Mouse (Mus musculus) liver, embryonic 12.5 days (tissue): Measurements from ENCODE around the gene Trip11. TPM values are rescaled to one million over a fixed set of nuclear protein-coding genes. Genes with fewer than 3 reads are reported as not detected.

Experiments used
- ATAC-seq: fragments of 200-750 bp; cut with Nextera tagmentation; 2 replicates; pipeline ENCODE4 v1.8.0; 2017; ENCODE audit warnings: moderate number of reproducible peaks, mild to moderate bottlenecking, moderate library complexity
- H3K27ac ChIP-seq: fragments of 300-500 bp; sonication (generic); 2 replicates; pipeline ENCODE4 v1.5.1; 2016; ENCODE audit warnings: mild to moderate bottlenecking
- H3K27me3 ChIP-seq: fragments of 300-500 bp; sonication (generic); replicated peaks from 2 replicates; pipeline ENCODE4 v1.6.1; 2016; ENCODE audit warnings: mild to moderate bottlenecking, moderate library complexity
- H3K36me3 ChIP-seq: fragments of 300-500 bp; sonication (generic); 2 replicates; pipeline ENCODE4 v1.6.1; 2016; ENCODE audit warnings: mild to moderate bottlenecking, moderate library complexity
- H3K4me1 ChIP-seq: fragments of 300-500 bp; sonication (generic); 2 replicates; pipeline ENCODE4 v1.6.1; 2016
- H3K4me2 ChIP-seq: fragments of 300-500 bp; sonication (generic); 2 replicates; pipeline ENCODE4 v1.6.1; 2016; ENCODE audit warnings: mild to moderate bottlenecking, moderate library complexity
- H3K4me3 ChIP-seq: fragments of 300-500 bp; sonication (generic); 2 replicates; pipeline ENCODE4 v1.5.1; 2016; ENCODE audit warnings: mild to moderate bottlenecking, moderate library complexity
- H3K9ac ChIP-seq: fragments of 300-500 bp; sonication (generic); 2 replicates; pipeline ENCODE4 v1.6.1; 2016; ENCODE audit warnings: mild to moderate bottlenecking, moderate library complexity
- H3K9me3 ChIP-seq: fragments of 300-500 bp; sonication (generic); replicated peaks from 2 replicates; pipeline ENCODE4 v1.6.1; 2016; ENCODE audit warnings: mild to moderate bottlenecking, moderate library complexity
- WGBS: fragments of 180-500 bp; shearing (Covaris S2); methylation state at CpG from one replicate; pipeline ENCODE4 v1.1.7; 2016; ENCODE audit not compliant: insufficient replicate concordance; 5-methylcytosine and 5-hydroxymethylcytosine counted together
- polyA plus RNA-seq: library from polyadenylated mRNA; unstranded; fragments of >200 nt; fragmentation: Nextera tagmentation; extraction: Ambion mirVana; gene quantifications from 2 replicates; pipeline ENCODE4 v1.2.1, GENCODE M21; 2016

The Trip11 gene
- polyA plus RNA-seq, 1 experiment from 2014 or later, result 12.8 TPM

DNA sequence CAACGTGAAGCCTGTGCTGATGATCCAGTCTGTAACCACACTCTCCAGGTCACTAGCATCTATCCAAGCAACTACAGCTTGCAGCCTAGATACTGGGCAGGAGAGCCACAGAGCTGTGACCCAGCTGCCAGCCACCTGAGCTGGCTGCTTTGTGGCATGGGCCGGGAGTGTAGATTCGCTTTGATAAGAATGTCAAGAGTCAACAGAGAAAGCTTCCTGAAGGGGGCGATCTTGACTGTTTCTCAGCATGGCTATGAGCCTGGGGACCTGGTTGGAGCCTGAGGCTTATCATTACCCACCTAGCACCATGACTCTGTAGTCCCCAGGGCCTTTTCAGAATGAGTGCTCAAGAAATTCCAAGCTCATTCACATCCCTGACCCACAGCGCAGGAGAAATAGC is 96.3 kb downstream of the Trip11 start:
- no peaks in the 10 kb centered on the region for H3K9me3 ChIP-seq
- peaks cover 53% of the 10 kb centered on the region for H3K27me3 ChIP-seq
- WGBS, result 25% methylated on average over 5 of the region's 5 CpGs
- ATAC-seq, result no peak
- no peak overlapping the region for H3K9ac ChIP-seq
- H3K36me3 ChIP-seq, result no peaks in the 10 kb centered on the region
- H3K4me3 ChIP-seq, result no peak overlapping the region
- H3K27ac ChIP-seq, result no peak overlapping the region
- H3K4me1 ChIP-seq, result peaks cover 13% of the 10 kb centered on the region; the same call in 1 of the 2 replicates
- no peak overlapping the region for H3K4me2 ChIP-seq

GRCm38 (mm10) chr12:101815796-101816195 is 97.3 kb downstream of the Trip11 start:
- no peak overlapping the region for H3K27ac ChIP-seq
- no peak overlapping the region for H3K4me3 ChIP-seq
- ATAC-seq, result no peak
- H3K27me3 ChIP-seq, result peaks cover 44% of the 10 kb centered on the region
- H3K4me2 ChIP-seq, result no peak overlapping the region
- H3K36me3 ChIP-seq, result no peaks in the 10 kb centered on the region
- WGBS, result 64% methylated on average over 6 of the region's 6 CpGs
- H3K4me1 ChIP-seq, result 0 out of 2 replicates have a peak, but pooled peaks cover 7% of the 10 kb centered on the region
- H3K9me3 ChIP-seq, result no peaks in the 10 kb centered on the region
- H3K9ac ChIP-seq, result no peak overlapping the region

- 60% methylated on average over 2 of the region's 2 CpGs for WGBS
- H3K4me3 ChIP-seq, result no peak overlapping the region
Measured at GRCm38 (mm10) chr12:101814423-101814822, 98.6 kb downstream of the Trip11 start.

DNA sequence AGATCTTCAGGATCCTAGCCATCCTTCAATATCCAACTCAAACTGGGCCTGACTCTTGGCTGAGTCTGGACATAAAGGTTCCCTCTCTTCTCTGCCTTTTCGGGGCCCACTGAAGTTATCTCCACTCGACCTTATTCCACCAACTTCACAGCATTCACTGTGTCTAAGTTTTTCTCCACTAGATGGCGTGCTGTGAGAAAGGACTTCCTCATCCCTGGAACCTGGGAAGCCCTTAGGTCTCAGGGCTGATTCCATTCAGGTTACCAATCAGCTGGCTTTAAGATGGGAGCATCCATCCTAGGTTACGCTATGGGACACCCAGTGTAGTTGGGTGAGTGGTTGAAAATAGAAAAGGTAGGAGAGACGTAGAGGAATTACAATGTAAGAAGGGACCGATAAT is 101.9 kb downstream of the Trip11 start:
- H3K4me2 ChIP-seq, result no peak overlapping the region
- H3K4me1 ChIP-seq, result no peaks in the 10 kb centered on the region
- no peaks in the 10 kb centered on the region for H3K36me3 ChIP-seq
- 54% methylated on average over 6 of the region's 6 CpGs for WGBS
- no peak overlapping the region for H3K27ac ChIP-seq
- no peaks in the 10 kb centered on the region for H3K9me3 ChIP-seq
- H3K4me3 ChIP-seq, result no peak overlapping the region
- no peak for ATAC-seq
- H3K27me3 ChIP-seq, result no peaks in the 10 kb centered on the region
- no peak overlapping the region for H3K9ac ChIP-seq

More at GRCm38 (mm10) chr12:101814423-101814822, 98.6 kb downstream of the Trip11 start:
- no peaks in the 10 kb centered on the region for H3K36me3 ChIP-seq
- no peaks in the 10 kb centered on the region for H3K9me3 ChIP-seq
- H3K27ac ChIP-seq, result no peak overlapping the region
- 0 out of 2 replicates have a peak, but pooled peaks cover 5% of the 10 kb centered on the region for H3K4me1 ChIP-seq
- H3K9ac ChIP-seq, result no peak overlapping the region
- H3K27me3 ChIP-seq, result peaks cover 30% of the 10 kb centered on the region
- no peak for ATAC-seq
- no peak overlapping the region for H3K4me2 ChIP-seq

DNA sequence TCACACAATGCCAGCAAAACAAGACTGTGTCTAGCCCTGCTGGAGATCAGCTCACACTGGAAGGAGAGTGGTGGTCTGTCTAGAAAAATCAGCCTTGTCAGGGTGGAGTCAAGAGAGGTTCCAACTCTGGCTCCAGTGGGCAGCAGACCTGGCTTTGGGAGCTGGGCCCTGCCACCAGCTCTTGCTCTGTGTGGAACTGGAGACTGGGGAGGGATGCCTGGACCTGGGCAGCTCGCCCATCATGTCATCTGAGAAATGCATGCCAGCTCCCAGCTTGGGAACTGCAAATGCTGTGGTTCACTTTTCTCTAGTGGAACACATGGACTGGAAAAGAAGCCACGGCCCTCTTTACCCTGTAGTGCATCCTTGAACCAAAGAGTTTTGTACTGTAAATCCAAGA is 102.6 kb downstream of the Trip11 start:
- ATAC-seq, result no peak
- WGBS, result 31% methylated on average over 2 of the region's 2 CpGs
- Histone ChIP-seq H3K4me3 (no peak overlapping the region), H3K4me1 (no peaks in the 10 kb centered on the region), H3K27ac (no peak overlapping the region), H3K36me3 (no peaks in the 10 kb centered on the region), H3K9me3 (no peaks in the 10 kb centered on the region), H3K9ac (no peak overlapping the region), H3K4me2 (no peak overlapping the region), H3K27me3 (no peaks in the 10 kb centered on the region)

DNA sequence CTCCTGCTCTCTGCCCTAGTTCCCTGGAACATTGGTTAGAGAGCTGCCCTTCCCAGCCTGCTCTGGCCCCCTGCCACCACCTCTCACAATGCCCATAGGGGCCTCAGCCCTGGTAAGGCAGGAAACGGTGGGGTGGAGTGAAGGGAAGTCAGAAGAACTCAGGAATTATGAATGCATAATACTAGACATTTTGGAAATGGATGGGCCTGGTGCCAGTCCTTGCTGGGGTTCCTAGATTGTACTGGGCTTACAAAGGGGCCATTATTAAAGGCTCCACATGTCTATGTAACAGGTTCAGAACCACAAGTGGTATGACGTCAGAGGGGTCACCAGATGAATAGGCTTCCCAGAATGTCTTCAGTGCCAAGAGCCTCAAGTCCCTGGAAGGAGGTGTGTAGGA is 105.7 kb downstream of the Trip11 start:
- Histone ChIP-seq H3K36me3 (no peaks in the 10 kb centered on the region), H3K4me1 (no peaks in the 10 kb centered on the region), H3K27ac (no peak overlapping the region), H3K27me3 (no peaks in the 10 kb centered on the region), H3K9me3 (no peaks in the 10 kb centered on the region), H3K4me2 (no peak overlapping the region), H3K9ac (no peak overlapping the region), H3K4me3 (no peak overlapping the region)
- no peak for ATAC-seq
- 68% methylated on average over 2 of the region's 2 CpGs for WGBS

- Histone ChIP-seq H3K9ac (no peak overlapping the region), H3K4me1 (no peaks in the 10 kb centered on the region), H3K27ac (no peak overlapping the region), H3K36me3 (no peaks in the 10 kb centered on the region), H3K4me3 (no peak overlapping the region), H3K9me3 (no peaks in the 10 kb centered on the region), H3K4me2 (no peak overlapping the region), H3K27me3 (no peaks in the 10 kb centered on the region)
- no peak for ATAC-seq
- WGBS, result 39% methylated on average over 3 of the region's 3 CpGs
Measured at GRCm38 (mm10) chr12:101802445-101802844, 110.6 kb downstream of the Trip11 start.

DNA sequence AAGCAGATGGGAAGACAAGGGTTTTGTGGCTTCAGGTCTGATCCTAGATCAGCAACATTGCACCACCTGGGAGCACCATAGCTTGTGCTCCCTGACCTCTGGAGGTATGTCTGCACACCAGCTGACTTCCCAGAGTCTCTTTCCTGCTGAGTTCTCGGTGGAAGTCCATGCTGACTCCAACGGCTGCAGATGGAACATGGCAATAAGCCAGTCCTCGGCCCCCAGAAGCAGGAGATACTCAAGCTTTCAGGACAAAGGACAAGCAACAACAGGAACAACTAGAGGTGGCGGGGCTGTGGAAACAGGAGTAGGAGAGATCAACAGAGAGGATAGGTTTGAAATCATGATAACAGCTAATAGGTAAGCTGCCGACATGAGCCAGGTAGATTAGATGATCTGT is 111.3 kb downstream of the Trip11 start:
- WGBS, result 52% methylated on average over 5 of the region's 5 CpGs
- no peak for ATAC-seq
- H3K4me1 ChIP-seq, result no peaks in the 10 kb centered on the region
- no peak overlapping the region for H3K27ac ChIP-seq
- no peak overlapping the region for H3K4me3 ChIP-seq
- no peak overlapping the region for H3K9ac ChIP-seq
- H3K4me2 ChIP-seq, result no peak overlapping the region
- no peaks in the 10 kb centered on the region for H3K9me3 ChIP-seq
- H3K36me3 ChIP-seq, result no peaks in the 10 kb centered on the region
- no peaks in the 10 kb centered on the region for H3K27me3 ChIP-seq

DNA sequence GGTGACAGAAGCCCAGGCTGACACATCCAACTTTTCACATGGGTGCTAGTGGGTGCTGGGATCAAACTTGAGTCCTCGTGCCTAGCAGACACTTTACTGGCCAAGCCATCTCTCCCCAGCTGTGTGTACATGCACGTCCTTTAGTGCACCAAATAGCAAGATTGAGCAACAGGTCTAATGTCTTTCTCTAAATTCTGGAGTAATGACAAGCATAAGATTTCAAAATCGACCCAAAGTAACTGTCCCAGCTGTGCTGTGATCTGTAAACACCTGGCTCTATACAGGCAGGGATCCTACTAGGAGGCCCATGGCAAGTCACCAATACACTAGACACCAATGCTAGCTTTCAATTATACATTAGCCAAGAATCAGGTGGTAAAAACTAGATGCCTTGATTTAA is 112.0 kb downstream of the Trip11 start:
- Histone ChIP-seq H3K27me3 (no peaks in the 10 kb centered on the region), H3K36me3 (no peaks in the 10 kb centered on the region), H3K4me3 (no peak overlapping the region), H3K27ac (no peak overlapping the region), H3K9me3 (no peaks in the 10 kb centered on the region), H3K4me1 (no peaks in the 10 kb centered on the region), H3K9ac (no peak overlapping the region), H3K4me2 (no peak overlapping the region)
- ATAC-seq, result no peak
- 57% methylated on average over 3 of the region's 3 CpGs for WGBS

DNA sequence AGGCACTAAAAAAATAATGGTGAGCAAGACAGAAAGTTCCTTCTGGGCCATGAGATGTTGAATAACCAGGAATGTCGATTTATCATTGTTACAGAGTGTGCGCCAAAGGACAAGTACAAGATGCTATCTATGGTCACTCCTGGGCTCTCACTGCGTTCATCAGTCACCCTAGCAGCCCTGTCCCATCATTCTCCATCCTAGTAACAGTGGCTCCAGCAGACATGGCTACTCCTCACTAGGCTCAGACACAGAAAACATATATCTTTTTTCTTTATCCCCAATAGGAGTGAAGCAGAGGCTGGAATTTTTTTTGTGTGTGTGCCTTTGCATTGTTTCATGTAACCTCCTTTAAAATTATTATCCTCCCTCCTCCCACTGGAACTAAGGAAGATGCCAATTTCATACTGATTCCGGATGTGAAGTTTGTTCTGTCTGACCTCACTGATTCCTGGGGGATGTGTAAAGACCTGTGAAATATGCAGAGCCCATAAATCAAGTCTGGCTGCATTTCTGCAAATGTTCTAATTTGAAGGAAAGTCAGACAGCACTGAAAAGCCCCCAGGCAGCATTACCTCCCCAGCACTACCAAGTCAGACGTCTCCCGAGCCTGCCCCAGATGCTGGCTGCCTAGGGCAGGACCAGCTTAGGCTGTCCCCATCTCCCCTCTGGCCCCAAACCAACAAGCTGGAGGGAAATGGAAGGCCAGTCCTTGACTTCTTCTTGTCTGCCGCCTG is 114.7 kb downstream of the Trip11 start:
- no peak for ATAC-seq
- no peaks in the 10 kb centered on the region for H3K36me3 ChIP-seq
- WGBS, result 61% methylated on average over 7 of the region's 7 CpGs
- no peaks in the 10 kb centered on the region for H3K4me1 ChIP-seq
- no peak overlapping the region for H3K4me3 ChIP-seq
- H3K27me3 ChIP-seq, result no peaks in the 10 kb centered on the region
- H3K9ac ChIP-seq, result no peak overlapping the region
- no peak overlapping the region for H3K4me2 ChIP-seq
- no peaks in the 10 kb centered on the region for H3K9me3 ChIP-seq
- no peak overlapping the region for H3K27ac ChIP-seq

DNA sequence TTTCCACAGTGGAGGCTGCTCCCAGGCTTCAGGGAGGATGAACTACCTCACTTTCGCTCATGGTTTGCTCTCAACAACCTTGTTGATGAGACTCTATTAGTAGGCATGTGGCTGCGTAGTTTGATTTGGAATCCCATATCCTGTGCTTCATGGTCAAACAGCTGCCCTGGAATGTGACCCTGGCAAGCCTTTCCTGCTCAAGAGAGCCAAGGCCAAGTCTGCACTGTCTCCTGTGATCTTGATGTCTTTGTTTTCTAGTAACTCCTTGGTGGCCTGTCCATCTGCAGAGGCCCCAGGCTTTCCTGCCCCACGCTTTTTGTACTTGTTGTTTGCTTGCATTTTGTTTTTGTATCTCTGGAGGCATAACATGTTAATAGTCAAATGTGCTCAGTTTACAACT is 118.6 kb downstream of the Trip11 start:
- H3K27ac ChIP-seq, result no peak overlapping the region
- no peak overlapping the region for H3K9ac ChIP-seq
- no peak for ATAC-seq
- no peaks in the 10 kb centered on the region for H3K4me1 ChIP-seq
- WGBS, result 65% methylated on average over 3 of the region's 3 CpGs
- H3K4me2 ChIP-seq, result no peak overlapping the region
- H3K4me3 ChIP-seq, result no peak overlapping the region
- no peaks in the 10 kb centered on the region for H3K9me3 ChIP-seq
- H3K36me3 ChIP-seq, result no peaks in the 10 kb centered on the region
- no peaks in the 10 kb centered on the region for H3K27me3 ChIP-seq

DNA sequence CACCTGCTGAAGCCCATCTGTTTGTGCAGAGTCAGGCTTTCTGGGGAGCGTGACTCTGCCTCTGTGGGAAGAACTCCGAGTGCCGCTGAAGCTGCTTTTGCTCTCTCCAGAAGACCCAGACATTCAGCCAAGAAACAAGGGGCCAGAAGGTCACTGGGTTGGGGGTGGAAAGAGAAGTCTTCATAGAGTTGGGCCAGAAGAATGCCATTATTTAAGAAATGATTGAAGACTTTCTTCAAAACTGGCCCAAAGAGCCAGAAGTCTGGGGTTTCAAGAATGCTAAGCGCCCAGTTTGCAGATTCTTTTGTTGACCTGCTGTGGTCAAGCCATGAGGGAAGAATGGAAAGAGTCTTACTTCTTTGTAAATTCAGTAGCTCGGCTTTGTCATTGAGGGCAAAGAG is 119.8 kb downstream of the Trip11 start:
- ATAC-seq, result no peak
- Histone ChIP-seq H3K4me3 (no peak overlapping the region), H3K27ac (no peak overlapping the region), H3K4me2 (no peak overlapping the region), H3K9ac (no peak overlapping the region), H3K36me3 (no peaks in the 10 kb centered on the region), H3K9me3 (no peaks in the 10 kb centered on the region), H3K27me3 (no peaks in the 10 kb centered on the region), H3K4me1 (no peaks in the 10 kb centered on the region)
- 66% methylated on average over 5 of the region's 5 CpGs for WGBS

GRCm38 (mm10) chr12:101792684-101793083 is 120.4 kb downstream of the Trip11 start:
- WGBS, result 75% methylated on average over 4 of the region's 4 CpGs
- ATAC-seq, result no peak
- no peaks in the 10 kb centered on the region for H3K4me1 ChIP-seq

More at GRCm38 (mm10) chr12:101792684-101793083, 120.4 kb downstream of the Trip11 start:
- Histone ChIP-seq H3K4me3 (no peak overlapping the region), H3K9ac (no peak overlapping the region), H3K36me3 (no peaks in the 10 kb centered on the region), H3K4me2 (no peak overlapping the region), H3K27ac (no peak overlapping the region), H3K27me3 (no peaks in the 10 kb centered on the region), H3K9me3 (no peaks in the 10 kb centered on the region)
